Mouse (Mus musculus) liver, embryonic 12.5 days (tissue): ENCODE measurements around the gene Sox3. TPM values are rescaled to one million over a fixed set of nuclear protein-coding genes. Genes with fewer than 3 reads are reported as not detected.

Experiments
- ATAC-seq: fragments of 200-750 bp; cut with Nextera tagmentation; 2 replicates; pipeline ENCODE4 v1.8.0; 2017; ENCODE audit warnings: moderate number of reproducible peaks, mild to moderate bottlenecking, moderate library complexity
- H3K27ac ChIP-seq: fragments of 300-500 bp; sonication (generic); 2 replicates; pipeline ENCODE4 v1.5.1; 2016; ENCODE audit warnings: mild to moderate bottlenecking
- H3K27me3 ChIP-seq: fragments of 300-500 bp; sonication (generic); replicated peaks from 2 replicates; pipeline ENCODE4 v1.6.1; 2016; ENCODE audit warnings: mild to moderate bottlenecking, moderate library complexity
- H3K36me3 ChIP-seq: fragments of 300-500 bp; sonication (generic); 2 replicates; pipeline ENCODE4 v1.6.1; 2016; ENCODE audit warnings: mild to moderate bottlenecking, moderate library complexity
- H3K4me1 ChIP-seq: fragments of 300-500 bp; sonication (generic); 2 replicates; pipeline ENCODE4 v1.6.1; 2016
- H3K4me2 ChIP-seq: fragments of 300-500 bp; sonication (generic); 2 replicates; pipeline ENCODE4 v1.6.1; 2016; ENCODE audit warnings: mild to moderate bottlenecking, moderate library complexity
- H3K4me3 ChIP-seq: fragments of 300-500 bp; sonication (generic); 2 replicates; pipeline ENCODE4 v1.5.1; 2016; ENCODE audit warnings: mild to moderate bottlenecking, moderate library complexity
- H3K9ac ChIP-seq: fragments of 300-500 bp; sonication (generic); 2 replicates; pipeline ENCODE4 v1.6.1; 2016; ENCODE audit warnings: mild to moderate bottlenecking, moderate library complexity
- H3K9me3 ChIP-seq: fragments of 300-500 bp; sonication (generic); replicated peaks from 2 replicates; pipeline ENCODE4 v1.6.1; 2016; ENCODE audit warnings: mild to moderate bottlenecking, moderate library complexity
- WGBS: fragments of 180-500 bp; shearing (Covaris S2); methylation state at CpG from one replicate; pipeline ENCODE4 v1.1.7; 2016; ENCODE audit not compliant: insufficient replicate concordance; 5-methylcytosine and 5-hydroxymethylcytosine counted together
- polyA plus RNA-seq: library from polyadenylated mRNA; unstranded; fragments of >200 nt; fragmentation: Nextera tagmentation; extraction: Ambion mirVana; gene quantifications from 2 replicates; pipeline ENCODE4 v1.2.1, GENCODE M21; 2016

Sox3 gene
- not detected in 2 replicates for polyA plus RNA-seq

- Histone ChIP-seq H3K4me3 (peak within 1 kb of the TSS; percentile 32), H3K9ac (no peak within 1 kb of the TSS), H3K36me3 (no peaks in the 10 kb centered on the region), H3K4me1 (no peaks in the 10 kb centered on the region), H3K27ac (no peak within 1 kb of the TSS), H3K27me3 (peaks cover 97% of the 10 kb centered on the region), H3K9me3 (no peaks in the 10 kb centered on the region), H3K4me2 (peak within 1 kb of the TSS; percentile 55)
- 7% methylated on average over 85 of the region's 92 CpGs for WGBS
- ATAC-seq: no peak
Measured at GRCm38 (mm10) chrX:60892801-60893681, at the start of gene Sox3. TSS of gene Sox3 (minus strand) at chrX:60893430.

GRCm38 (mm10) chrX:60940225-60940624 is 47.0 kb upstream of the Sox3 start:
- ATAC-seq: no peak
- H3K36me3 ChIP-seq: no peaks in the 10 kb centered on the region
- no peak overlapping the region for H3K4me3 ChIP-seq
- no peak overlapping the region for H3K9ac ChIP-seq
- no peaks in the 10 kb centered on the region for H3K4me1 ChIP-seq
- 85% methylated on average over 3 of the region's 3 CpGs for WGBS
- H3K27me3 ChIP-seq: no peaks in the 10 kb centered on the region
- no peak overlapping the region for H3K27ac ChIP-seq
- H3K4me2 ChIP-seq: no peak overlapping the region
- H3K9me3 ChIP-seq: no peaks in the 10 kb centered on the region

- no peak for ATAC-seq
- Histone ChIP-seq H3K4me2 (no peak overlapping the region), H3K27me3 (peaks cover 53% of the 10 kb centered on the region), H3K36me3 (no peaks in the 10 kb centered on the region), H3K9me3 (no peaks in the 10 kb centered on the region), H3K27ac (no peak overlapping the region), H3K4me3 (no peak overlapping the region), H3K4me1 (no peaks in the 10 kb centered on the region), H3K9ac (no peak overlapping the region)
- WGBS: 29% methylated on average over 4 of the region's 4 CpGs
Measured at GRCm38 (mm10) chrX:60899546-60899945, 6.3 kb upstream of the Sox3 start.

GRCm38 (mm10) chrX:60898641-60899040 is 5.4 kb upstream of the Sox3 start:
- no peaks in the 10 kb centered on the region for H3K36me3 ChIP-seq
- H3K4me2 ChIP-seq: no peak overlapping the region
- H3K4me1 ChIP-seq: no peaks in the 10 kb centered on the region
- H3K4me3 ChIP-seq: no peak overlapping the region
- H3K27me3 ChIP-seq: peaks cover 62% of the 10 kb centered on the region
- WGBS: 7% methylated on average over 14 of the region's 18 CpGs
- no peaks in the 10 kb centered on the region for H3K9me3 ChIP-seq
- H3K27ac ChIP-seq: no peak overlapping the region
- H3K9ac ChIP-seq: no peak overlapping the region
- ATAC-seq: no peak

- H3K27me3 ChIP-seq: peaks cover 86% of the 10 kb centered on the region
- no peak overlapping the region for H3K4me2 ChIP-seq
- 7% methylated on average over 10 of the region's 13 CpGs for WGBS
- H3K27ac ChIP-seq: no peak overlapping the region
- H3K36me3 ChIP-seq: no peaks in the 10 kb centered on the region
- no peaks in the 10 kb centered on the region for H3K4me1 ChIP-seq
- no peaks in the 10 kb centered on the region for H3K9me3 ChIP-seq
- ATAC-seq: no peak
- no peak overlapping the region for H3K9ac ChIP-seq
- H3K4me3 ChIP-seq: no peak overlapping the region
Measured at GRCm38 (mm10) chrX:60896296-60896695, 3.1 kb upstream of the Sox3 start.

- H3K36me3 ChIP-seq: no peaks in the 10 kb centered on the region
Measured at GRCm38 (mm10) chrX:60895416-60895815, 2.2 kb upstream of the Sox3 start.

GRCm38 (mm10) chrX:60893720-60894543 is 702 bp upstream of the Sox3 start:
- H3K4me3 ChIP-seq: no peak overlapping the region
- H3K27me3 ChIP-seq: peaks cover 100% of the 10 kb centered on the region
- H3K9ac ChIP-seq: no peak overlapping the region
- 11% methylated on average over 40 of the region's 59 CpGs for WGBS
- H3K36me3 ChIP-seq: no peaks in the 10 kb centered on the region
- ATAC-seq: no peak
- H3K27ac ChIP-seq: no peak overlapping the region
- H3K4me2 ChIP-seq: peak overlapping the region; percentile 10
- no peaks in the 10 kb centered on the region for H3K4me1 ChIP-seq
- no peaks in the 10 kb centered on the region for H3K9me3 ChIP-seq

More at GRCm38 (mm10) chrX:60895416-60895815, 2.2 kb upstream of the Sox3 start:
- Histone ChIP-seq H3K4me3 (no peak overlapping the region), H3K4me1 (no peaks in the 10 kb centered on the region), H3K27ac (no peak overlapping the region), H3K4me2 (no peak overlapping the region), H3K9me3 (no peaks in the 10 kb centered on the region), H3K9ac (no peak overlapping the region), H3K27me3 (peaks cover 91% of the 10 kb centered on the region)
- ATAC-seq: no peak
- WGBS: 12% methylated on average over 8 of the region's 11 CpGs

GRCm38 (mm10) chrX:60892098-60892800 is 981 bp downstream of the Sox3 start:
- Histone ChIP-seq H3K4me1 (no peaks in the 10 kb centered on the region), H3K27ac (no peak overlapping the region), H3K9me3 (no peaks in the 10 kb centered on the region), H3K36me3 (no peaks in the 10 kb centered on the region), H3K4me3 (peak overlapping the region; percentile 32), H3K9ac (no peak overlapping the region), H3K4me2 (peak overlapping the region; percentile 55), H3K27me3 (peaks cover 95% of the 10 kb centered on the region)
- no peak for ATAC-seq
- WGBS: 9% methylated on average over 42 of the region's 102 CpGs

GRCm38 (mm10) chrX:60891329-60892095 is 1.7 kb downstream of the Sox3 start:
- no peaks in the 10 kb centered on the region for H3K36me3 ChIP-seq
- peak overlapping the region; percentile 32 for H3K4me3 ChIP-seq
- H3K27ac ChIP-seq: no peak overlapping the region
- H3K9me3 ChIP-seq: no peaks in the 10 kb centered on the region
- no peaks in the 10 kb centered on the region for H3K4me1 ChIP-seq
- no peak for ATAC-seq
- WGBS: 8% methylated on average over 43 of the region's 43 CpGs
- peaks cover 87% of the 10 kb centered on the region for H3K27me3 ChIP-seq
- H3K9ac ChIP-seq: no peak overlapping the region
- peak overlapping the region; percentile 55 for H3K4me2 ChIP-seq

- Histone ChIP-seq H3K4me3 (no peak overlapping the region), H3K9me3 (no peaks in the 10 kb centered on the region), H3K9ac (no peak overlapping the region), H3K4me1 (no peaks in the 10 kb centered on the region), H3K4me2 (no peak overlapping the region), H3K36me3 (no peaks in the 10 kb centered on the region), H3K27me3 (peaks cover 79% of the 10 kb centered on the region), H3K27ac (no peak overlapping the region)
- 12% methylated on average over 18 of the region's 18 CpGs for WGBS
- no peak for ATAC-seq
Measured at GRCm38 (mm10) chrX:60890651-60891050, 2.6 kb downstream of the Sox3 start.

- Histone ChIP-seq H3K36me3 (no peaks in the 10 kb centered on the region), H3K4me3 (no peak overlapping the region), H3K4me1 (no peaks in the 10 kb centered on the region), H3K4me2 (no peak overlapping the region), H3K27ac (no peak overlapping the region), H3K9me3 (no peaks in the 10 kb centered on the region), H3K27me3 (peaks cover 72% of the 10 kb centered on the region), H3K9ac (no peak overlapping the region)
- ATAC-seq: no peak
- WGBS: 14% methylated on average over 17 of the region's 17 CpGs
Measured at GRCm38 (mm10) chrX:60889956-60890485, 3.2 kb downstream of the Sox3 start.
